Mouse (Mus musculus): Measurements from ENCODE around the gene Lrrc40.
"Not testable (repeated sequence)": the region's sequence is repeated elsewhere in the genome, so short reads cannot be mapped to it uniquely, and the experiment has no call there.

The Lrrc40 gene

GRCm38 (mm10) chr3:158091601-158092000 lies 55.1 kb downstream of the Lrrc40 start:
- DNase-seq (ENCODE audit: low spot score), result no peak

GRCm38 (mm10) chr3:158093919-158094318 lies 57.5 kb downstream of the Lrrc40 start:
- no peak for DNase-seq (ENCODE audit: low spot score)

GRCm38 (mm10) chr3:158102043-158102442 lies 65.6 kb downstream of the Lrrc40 start:
- DNase-seq (ENCODE audit: low spot score), result not testable (repeated sequence)

GRCm38 (mm10) chr3:158102530-158102929 lies 66.1 kb downstream of the Lrrc40 start:
- DNase-seq (ENCODE audit: low spot score), result not testable (repeated sequence)

GRCm38 (mm10) chr3:158103467-158103866 lies 67.0 kb downstream of the Lrrc40 start:
- DNase-seq (ENCODE audit: low spot score), result no peak

GRCm38 (mm10) chr3:158105260-158105659 lies 68.8 kb downstream of the Lrrc40 start:
- DNase-seq (ENCODE audit: low spot score), result no peak

All from ovary, postnatal 14 days (tissue).